Mouse (Mus musculus) liver (tissue): Measurements from ENCODE around the gene Sez6l.

ENCODE experiments used
- DNase-seq: peaks from one replicate; pipeline ENCODE4 v3.0.0-alpha.2; 2020; ENCODE audit warnings: mixed read lengths

Sez6l gene

GRCm38 (mm10) chr5:112533312-112534075 lies 43.5 kb downstream of the Sez6l start:
- no peak for DNase-seq

- DNase-seq: no peak
Measured at GRCm38 (mm10) chr5:112532894-112533293, 44.1 kb downstream of the Sez6l start.

GRCm38 (mm10) chr5:112532210-112532609 lies 44.8 kb downstream of the Sez6l start:
- DNase-seq: peak; percentile 24

- no peak for DNase-seq
Measured at GRCm38 (mm10) chr5:112531111-112531510, 45.9 kb downstream of the Sez6l start.

GRCm38 (mm10) chr5:112526936-112527335 lies 50.0 kb downstream of the Sez6l start:
- DNase-seq: no peak

GRCm38 (mm10) chr5:112526435-112526834 lies 50.5 kb downstream of the Sez6l start:
- DNase-seq: no peak

GRCm38 (mm10) chr5:112525980-112526379 lies 51.0 kb downstream of the Sez6l start:
- DNase-seq: no peak

GRCm38 (mm10) chr5:112525271-112525670 lies 51.7 kb downstream of the Sez6l start:
- DNase-seq: no peak

GRCm38 (mm10) chr5:112523796-112524195 lies 53.2 kb downstream of the Sez6l start:
- no peak for DNase-seq

- DNase-seq: no peak
Measured at GRCm38 (mm10) chr5:112523331-112523730, 53.7 kb downstream of the Sez6l start.

- DNase-seq: no peak
Measured at GRCm38 (mm10) chr5:112521703-112522527, 55.1 kb downstream of the Sez6l start.

- no peak for DNase-seq
Measured at GRCm38 (mm10) chr5:112520826-112521702, 55.9 kb downstream of the Sez6l start.

GRCm38 (mm10) chr5:112518773-112519172 lies 58.2 kb downstream of the Sez6l start:
- no peak for DNase-seq

- DNase-seq: no peak
Measured at GRCm38 (mm10) chr5:112517454-112517853, 59.5 kb downstream of the Sez6l start.

GRCm38 (mm10) chr5:112516527-112516926 lies 60.5 kb downstream of the Sez6l start:
- no peak for DNase-seq

- DNase-seq: no peak
Measured at GRCm38 (mm10) chr5:112510351-112510750, 66.6 kb downstream of the Sez6l start.

- DNase-seq: no peak
Measured at GRCm38 (mm10) chr5:112509916-112510315, 67.1 kb downstream of the Sez6l start.

GRCm38 (mm10) chr5:112505595-112505994 lies 71.4 kb downstream of the Sez6l start:
- no peak for DNase-seq

GRCm38 (mm10) chr5:112501384-112501783 lies 75.6 kb downstream of the Sez6l start:
- no peak for DNase-seq

GRCm38 (mm10) chr5:112499918-112500682 lies 76.9 kb downstream of the Sez6l start:
- no peak for DNase-seq

GRCm38 (mm10) chr5:112498921-112499917 lies 77.8 kb downstream of the Sez6l start:
- DNase-seq: peak; percentile 51
